Comparison of ENCODE assay signal across 8 mouse cellular contexts in genomic region chr7:45451344-45451982, GRCm38 (mm10). TPM values are rescaled to one million over a fixed set of nuclear protein-coding genes. Genes with fewer than 3 reads are reported as not detected.
DNase-seq lines count a peak whose midpoint lies in the region; ATAC-seq lines count a peak whose summit lies in the region.

No protein-coding gene starts in this region.

- peak; percentile 47 for DNase-seq in 3134 (ENCODE audit: extremely low read depth, insufficient read length, low spot score)
- DNase-seq in adrenal gland, adult 2 months, result peak; percentile 86
- DNase-seq in embryonic facial prominence, embryonic 10.5 days (ENCODE audit: low spot score), result peak; percentile 84
- DNase-seq in heart, adult 11 months, result peak; percentile 98
- DNase-seq in kidney, adult 11 months, result peak; percentile 68
- DNase-seq in left cerebral cortex, postnatal 4 days, result peak; percentile 87
- peak; percentile 98 for DNase-seq in midbrain, embryonic 11.5 days (ENCODE audit: low spot score, missing footprints)
- DNase-seq in spleen, adult 18-20 months, result peak; percentile 66 to 84

- H3K27me3 ChIP-seq in embryonic facial prominence, embryonic 10.5 days (replicated peaks; ENCODE audit: low read depth, poor library complexity, severe bottlenecking), result no peaks in the 10 kb centered on the region
- H3K27me3 ChIP-seq in midbrain, embryonic 11.5 days (ENCODE audit: control insufficient read depth, insufficient read depth, low read length), result no peaks in the 10 kb centered on the region

- H3K27ac ChIP-seq in embryonic facial prominence, embryonic 10.5 days (replicated peaks), result no peak overlapping the region
- H3K27ac ChIP-seq in midbrain, embryonic 11.5 days (ENCODE audit: low read depth, low read length), result no peak overlapping the region

- H3K4me3 ChIP-seq in embryonic facial prominence, embryonic 10.5 days, result no peak overlapping the region
- no peak overlapping the region for H3K4me3 ChIP-seq in midbrain, embryonic 11.5 days (ENCODE audit: low read depth, low read length)

- no peak overlapping the region; the same call in 1 of the 2 replicates for H3K9ac ChIP-seq in midbrain, embryonic 11.5 days (ENCODE audit: low read length)

- no peaks in the 10 kb centered on the region for H3K9me3 ChIP-seq in embryonic facial prominence, embryonic 10.5 days
- H3K9me3 ChIP-seq in midbrain, embryonic 11.5 days (ENCODE audit: control insufficient read depth, low read length), result no peaks in the 10 kb centered on the region

- peaks cover 9% of the 10 kb centered on the region for H3K4me1 ChIP-seq in embryonic facial prominence, embryonic 10.5 days
- no peaks in the 10 kb centered on the region for H3K4me1 ChIP-seq in midbrain, embryonic 11.5 days (ENCODE audit: control insufficient read depth, insufficient read depth, low read length)

- peaks cover 77% of the 10 kb centered on the region for H3K36me3 ChIP-seq in embryonic facial prominence, embryonic 10.5 days (replicated peaks)
- peaks cover 4% of the 10 kb centered on the region for H3K36me3 ChIP-seq in midbrain, embryonic 11.5 days (ENCODE audit: control insufficient read depth, insufficient read depth, low read length)

- ATAC-seq in midbrain, embryonic 11.5 days (ENCODE audit: low FRiP score), result peak; percentile 65

- intact Hi-C loops in left cerebral cortex, postnatal 4 days (cut with DNase I), result no loop called here

- H3K4me2 ChIP-seq in midbrain, embryonic 11.5 days, result no peak overlapping the region

- 52% methylated on average over 23 of the region's 23 CpGs for WGBS in embryonic facial prominence, embryonic 10.5 days
- 56% methylated on average over 23 of the region's 23 CpGs for WGBS in midbrain, embryonic 11.5 days

RNA-seq across cellular contexts. Expression of gene Ftl1, which starts 8.2 kb away (rescaled TPM):
- total RNA-seq in adrenal gland, adult 2 months (2021), result 1,000 to 10,000 TPM; 1,338 to 1,480 TPM
- polyA plus RNA-seq in adrenal gland, adult 2 months (2012; rRNA removed), result 7,024 and 7,397 TPM in 2 replicates
- polyA plus RNA-seq in embryonic facial prominence, embryonic 10.5 days (2016; fragmentation: Nextera tagmentation; extraction: Ambion mirVana), result 5,460 and 5,734 TPM in 2 replicates
- total RNA-seq in left cerebral cortex, postnatal 4 days (2021), result 100 to 1,000 TPM; 708 to 725 TPM
- polyA plus RNA-seq in midbrain, embryonic 11.5 days (2014; fragmentation: Nextera tagmentation; extraction: Ambion mirVana), result 5,242 and 5,528 TPM in 2 replicates

RNA-seq across cellular contexts. Expression of gene Ruvbl2, which starts 13.6 kb away (rescaled TPM):
- 10 to 100 TPM; 38.2 to 52.3 TPM for total RNA-seq in adrenal gland, adult 2 months (2021)
- polyA plus RNA-seq in adrenal gland, adult 2 months (2012; rRNA removed), result 70.2 and 89.3 TPM in 2 replicates
- 227 TPM in 2 replicates for polyA plus RNA-seq in embryonic facial prominence, embryonic 10.5 days (2016; fragmentation: Nextera tagmentation; extraction: Ambion mirVana)
- 10 to 100 TPM; 54.2 to 60.3 TPM for total RNA-seq in left cerebral cortex, postnatal 4 days (2021)
- polyA plus RNA-seq in midbrain, embryonic 11.5 days (2014; fragmentation: Nextera tagmentation; extraction: Ambion mirVana), result 168 and 171 TPM in 2 replicates

RNA-seq across cellular contexts. Expression of gene Bax, which starts 15.2 kb away (rescaled TPM):
- total RNA-seq in adrenal gland, adult 2 months (2021), result 10 to 100 TPM; 52.5 to 60.6 TPM
- polyA plus RNA-seq in adrenal gland, adult 2 months (2012; rRNA removed), result 148 and 158 TPM in 2 replicates
- polyA plus RNA-seq in embryonic facial prominence, embryonic 10.5 days (2016; fragmentation: Nextera tagmentation; extraction: Ambion mirVana), result 243 and 247 TPM in 2 replicates
- total RNA-seq in left cerebral cortex, postnatal 4 days (2021), result 100 to 1,000 TPM; 116 to 119 TPM
- 169 and 201 TPM in 2 replicates for polyA plus RNA-seq in midbrain, embryonic 11.5 days (2014; fragmentation: Nextera tagmentation; extraction: Ambion mirVana)

RNA-seq across cellular contexts. Expression of gene Gys1, which starts 16.8 kb away (rescaled TPM):
- 10 to 100 TPM; 46.4 to 57.6 TPM for total RNA-seq in adrenal gland, adult 2 months (2021)
- 64.0 and 82.1 TPM in 2 replicates for polyA plus RNA-seq in adrenal gland, adult 2 months (2012; rRNA removed)
- polyA plus RNA-seq in embryonic facial prominence, embryonic 10.5 days (2016; fragmentation: Nextera tagmentation; extraction: Ambion mirVana), result 44.2 and 45.5 TPM in 2 replicates
- total RNA-seq in left cerebral cortex, postnatal 4 days (2021), result 10 to 100 TPM; 17.8 to 18.7 TPM
- 26.5 and 26.8 TPM in 2 replicates for polyA plus RNA-seq in midbrain, embryonic 11.5 days (2014; fragmentation: Nextera tagmentation; extraction: Ambion mirVana)

RNA-seq across cellular contexts. Expression of gene Tulp2, which starts 30.2 kb away (rescaled TPM):
- under 1 TPM; 0.41 to 0.75 TPM for total RNA-seq in adrenal gland, adult 2 months (2021)
- 0.44 and 0.64 TPM in 2 replicates for polyA plus RNA-seq in adrenal gland, adult 2 months (2012; rRNA removed)
- 0.93 and 1.4 TPM in 2 replicates for polyA plus RNA-seq in embryonic facial prominence, embryonic 10.5 days (2016; fragmentation: Nextera tagmentation; extraction: Ambion mirVana)
- total RNA-seq in left cerebral cortex, postnatal 4 days (2021), result under 1 TPM; 0.22 to 0.24 TPM
- 0.15 TPM in 1 of 2 replicates, not detected in the other for polyA plus RNA-seq in midbrain, embryonic 11.5 days (2014; fragmentation: Nextera tagmentation; extraction: Ambion mirVana)

Comparison
In these comparisons a context has a peak if more than half of its experiments do, and no peak if none do; other contexts are left out.
1. DNase-seq: peak in every context shown above with its lines; median percentile 98 in heart, adult 11 months; 98 in midbrain, embryonic 11.5 days; 87 in left cerebral cortex, postnatal 4 days; 86 in adrenal gland, adult 2 months; 84 in embryonic facial prominence, embryonic 10.5 days; 75 in spleen, adult 18-20 months; 68 in kidney, adult 11 months; 47 in 3134.